Mouse (Mus musculus) lung, postnatal 0 days (tissue): ENCODE results near the gene Rfx1. TPM values are rescaled to one million over a fixed set of nuclear protein-coding genes. Genes with fewer than 3 reads are reported as not detected.
A peak's percentile ranks its signal among the peaks of the same experiment; 100 is the strongest.

Source experiments
- ATAC-seq: fragments of 200-750 bp; cut with Nextera tagmentation; 2 replicates; pipeline ENCODE4 v1.8.0; 2017; ENCODE audit warnings: moderate library complexity
- DNase-seq: peaks from one replicate; pipeline ENCODE4 v3.0.0-alpha.2; 2016; ENCODE audit warnings: low spot score
- H3K27ac ChIP-seq: fragments of 300-500 bp; sonication (generic); 2 replicates; pipeline ENCODE4 v1.5.1; 2014; ENCODE audit warnings: antibody characterized with exemption, mild to moderate bottlenecking, low read length, mixed read lengths
- H3K27me3 ChIP-seq: fragments of 300-500 bp; sonication (generic); replicated peaks from 2 replicates; pipeline ENCODE4 v1.6.1; 2014; ENCODE audit warnings: low read length, mixed read lengths; ENCODE audit not compliant: insufficient read depth
- H3K36me3 ChIP-seq: fragments of 300-500 bp; sonication (generic); 2 replicates; pipeline ENCODE4 v1.6.1; 2014; ENCODE audit warnings: low read length, mixed read lengths; ENCODE audit not compliant: insufficient read depth
- H3K4me1 ChIP-seq: fragments of 300-500 bp; sonication (generic); 2 replicates; pipeline ENCODE4 v1.6.1; 2014; ENCODE audit warnings: antibody characterized with exemption, low read depth, low read length, mixed read lengths; ENCODE audit not compliant: insufficient read depth
- H3K4me2 ChIP-seq: fragments of 300-500 bp; sonication (generic); replicated peaks from 2 replicates; pipeline ENCODE4 v1.6.1; 2014; ENCODE audit warnings: low read depth, mild to moderate bottlenecking, low read length, moderate library complexity, mixed read lengths
- H3K4me3 ChIP-seq: fragments of 300-500 bp; sonication (generic); 2 replicates; pipeline ENCODE4 v1.5.1; 2014; ENCODE audit warnings: low read depth, low read length
- H3K9ac ChIP-seq: fragments of 300-500 bp; sonication (generic); replicated peaks from 2 replicates; pipeline ENCODE4 v1.6.1; 2014; ENCODE audit warnings: low read depth, mild to moderate bottlenecking
- H3K9me3 ChIP-seq: fragments of 300-500 bp; sonication (generic); 2 replicates; pipeline ENCODE4 v1.6.1; 2016; ENCODE audit warnings: low read length, mixed read lengths
- CTCF ChIP-seq: IDR thresholded peaks from 2 replicates; pipeline ENCODE4 v1.5.1; 2016; ENCODE audit warnings: antibody characterized with exemption, mild to moderate bottlenecking
- EP300 ChIP-seq: IDR thresholded peaks from 2 replicates; pipeline ENCODE4 v1.6.1; 2016; ENCODE audit warnings: antibody characterized with exemption, mild to moderate bottlenecking, control low read depth
- WGBS: fragments of 180-500 bp; shearing (Covaris S2); extraction: QIAGEN DNeasy Blood & Tissue Kit; methylation state at CpG from one replicate; pipeline ENCODE4 v1.1.7; 2014; 5-methylcytosine and 5-hydroxymethylcytosine counted together
- polyA plus RNA-seq: library from polyadenylated mRNA; unstranded; fragments of >200 nt; fragmentation: Nextera tagmentation; extraction: Ambion mirVana; gene quantifications from 2 replicates; pipeline ENCODE4 v1.2.1, GENCODE M21; 2015

Rfx1 gene
- polyA plus RNA-seq, 1 experiment from 2014 or later = 5.2 TPM

DNA sequence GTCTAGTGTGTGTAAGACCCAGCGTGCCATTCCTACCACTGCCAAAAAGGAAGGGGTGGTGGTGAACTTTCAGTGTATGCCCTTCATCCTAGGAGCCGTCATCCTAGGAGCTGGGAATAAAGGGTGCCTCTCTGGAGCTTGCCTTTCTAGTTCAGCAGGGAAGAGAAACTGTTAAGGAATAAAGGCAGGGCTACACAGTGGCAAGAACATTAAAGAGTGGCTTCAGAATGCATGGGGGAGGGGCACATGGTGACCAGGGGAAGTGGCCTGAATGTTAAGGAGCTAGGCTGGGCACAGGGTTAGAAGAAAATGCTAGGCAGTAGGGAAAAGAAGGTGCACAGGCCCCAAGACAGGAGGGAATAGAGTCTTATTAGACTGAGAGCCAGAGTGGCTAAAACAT is 3.1 kb downstream of the Rfx1 start:
- no peaks in the 10 kb centered on the region for H3K9me3 ChIP-seq
- TF ChIP-seq CTCF (no peak), EP300 (no peak)
- H3K4me1 ChIP-seq = peaks cover 25% of the 10 kb centered on the region; the same call in 1 of the 2 replicates
- H3K4me2 ChIP-seq = no peak overlapping the region
- no peaks in the 10 kb centered on the region for H3K36me3 ChIP-seq
- H3K27me3 ChIP-seq = no peaks in the 10 kb centered on the region
- H3K4me3 ChIP-seq = no peak overlapping the region
- ATAC-seq = no peak
- H3K27ac ChIP-seq = no peak overlapping the region
- WGBS = 46% methylated on average over 2 of the region's 2 CpGs
- DNase-seq = peak; percentile 47
- no peak overlapping the region for H3K9ac ChIP-seq

DNA sequence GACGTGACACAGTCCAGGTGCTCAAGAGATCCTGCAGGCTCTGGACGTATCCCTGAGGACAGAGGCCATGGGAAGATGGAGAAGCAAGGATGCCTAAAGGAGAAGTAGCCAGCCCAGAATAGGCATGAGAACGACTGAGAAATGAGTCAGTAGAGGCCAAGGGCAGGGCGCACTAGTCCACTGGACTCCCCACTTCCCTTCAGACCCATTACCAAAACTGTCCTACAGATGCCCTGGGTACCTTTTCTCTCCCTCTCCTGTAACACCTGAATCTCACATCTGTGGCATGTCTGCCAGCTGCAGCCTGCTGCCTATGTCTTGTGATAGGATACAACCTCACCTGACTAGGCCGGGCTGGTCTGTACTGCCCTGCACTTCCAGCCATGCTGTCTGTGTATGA is 3.6 kb downstream of the Rfx1 start:
- DNase-seq = no peak
- TF ChIP-seq CTCF (no peak), EP300 (no peak)
- Histone ChIP-seq H3K27ac (no peak overlapping the region), H3K4me3 (no peak overlapping the region), H3K9ac (no peak overlapping the region), H3K9me3 (no peaks in the 10 kb centered on the region), H3K27me3 (no peaks in the 10 kb centered on the region), H3K36me3 (no peaks in the 10 kb centered on the region), H3K4me2 (no peak overlapping the region), H3K4me1 (peaks cover 25% of the 10 kb centered on the region; the same call in 1 of the 2 replicates)
- 77% methylated on average over 5 of the region's 5 CpGs for WGBS
- ATAC-seq = no peak

DNA sequence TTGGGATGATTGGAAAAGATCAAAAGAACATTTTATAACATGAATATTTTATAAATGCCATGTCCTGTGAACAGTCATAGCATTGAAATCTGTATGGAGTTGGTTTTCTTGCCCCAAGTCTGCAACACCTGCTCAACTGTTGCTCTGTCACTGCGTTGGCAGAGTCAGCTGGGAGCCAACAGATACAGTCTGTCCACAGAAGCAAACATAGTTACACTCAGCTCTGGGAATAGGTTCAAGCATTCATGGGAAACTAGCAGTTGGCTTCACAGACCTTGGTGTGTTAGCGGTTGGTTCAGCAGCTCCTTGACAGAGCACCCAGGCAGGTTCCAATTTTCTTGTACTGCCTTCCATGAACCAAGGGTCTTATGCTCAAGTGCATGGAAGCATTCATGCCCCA is 4.0 kb downstream of the Rfx1 start:
- H3K36me3 ChIP-seq = no peaks in the 10 kb centered on the region
- H3K27ac ChIP-seq = no peak overlapping the region
- TF ChIP-seq EP300 = no peak
- no peak for TF ChIP-seq CTCF
- H3K4me3 ChIP-seq = no peak overlapping the region
- DNase-seq = no peak
- no peak overlapping the region for H3K9ac ChIP-seq
- no peaks in the 10 kb centered on the region for H3K27me3 ChIP-seq
- H3K9me3 ChIP-seq = no peaks in the 10 kb centered on the region
- no peak for ATAC-seq
- WGBS = 70% methylated on average over 2 of the region's 2 CpGs
- no peak overlapping the region for H3K4me2 ChIP-seq
- peaks cover 25% of the 10 kb centered on the region; the same call in 1 of the 2 replicates for H3K4me1 ChIP-seq

DNA sequence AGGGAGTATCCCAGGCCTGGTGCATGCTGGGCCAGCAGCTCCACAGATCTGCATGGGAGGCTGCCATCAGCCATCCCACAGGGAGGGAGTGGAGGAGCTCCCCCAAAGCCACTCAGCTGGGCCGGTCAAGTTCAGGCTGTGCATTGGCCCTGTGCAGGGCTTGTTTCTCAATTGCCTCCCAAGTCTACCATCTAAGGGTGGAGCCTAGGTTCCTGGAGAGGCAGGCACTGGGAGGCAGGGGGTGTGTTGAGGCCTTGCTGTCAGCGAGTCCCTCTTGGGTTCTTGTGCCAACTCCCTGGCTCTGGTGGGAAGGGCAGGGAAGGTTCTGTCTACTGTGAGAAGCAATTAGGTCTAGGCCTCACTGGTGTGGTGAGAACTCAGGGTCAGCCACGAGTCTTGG is 5.3 kb downstream of the Rfx1 start:
- H3K9me3 ChIP-seq = no peaks in the 10 kb centered on the region
- TF ChIP-seq CTCF = no peak
- H3K4me2 ChIP-seq = no peak overlapping the region
- no peak overlapping the region for H3K4me3 ChIP-seq
- no peak overlapping the region for H3K27ac ChIP-seq
- no peaks in the 10 kb centered on the region for H3K27me3 ChIP-seq
- H3K9ac ChIP-seq = no peak overlapping the region
- 49% methylated on average over 3 of the region's 3 CpGs for WGBS
- ATAC-seq = no peak
- DNase-seq = peak; percentile 51
- H3K4me1 ChIP-seq = peaks cover 25% of the 10 kb centered on the region; the same call in 1 of the 2 replicates
- no peaks in the 10 kb centered on the region; the same call in 1 of the 2 replicates for H3K36me3 ChIP-seq

DNA sequence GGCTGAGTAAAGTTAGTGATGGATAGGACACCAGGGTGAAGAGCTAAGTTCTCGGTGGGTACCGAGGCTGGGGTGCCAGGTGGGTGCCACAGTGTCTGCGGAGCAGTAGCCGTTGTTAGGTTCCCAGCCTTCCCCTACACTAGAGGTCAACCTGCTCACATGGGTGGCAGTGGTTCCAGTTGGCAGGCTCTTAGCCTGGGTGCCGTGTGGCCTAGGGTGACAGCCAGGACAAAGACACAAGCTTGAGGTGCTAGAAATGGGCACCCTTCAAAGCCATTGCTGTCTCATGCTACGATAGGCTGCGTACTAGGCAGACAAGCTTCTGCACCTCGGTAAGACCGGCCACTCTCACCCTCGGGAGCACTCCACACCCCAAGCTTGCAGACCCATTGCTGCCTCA is 5.7 kb downstream of the Rfx1 start:
- WGBS = 87% methylated on average over 10 of the region's 10 CpGs
- ATAC-seq = no peak

DNA sequence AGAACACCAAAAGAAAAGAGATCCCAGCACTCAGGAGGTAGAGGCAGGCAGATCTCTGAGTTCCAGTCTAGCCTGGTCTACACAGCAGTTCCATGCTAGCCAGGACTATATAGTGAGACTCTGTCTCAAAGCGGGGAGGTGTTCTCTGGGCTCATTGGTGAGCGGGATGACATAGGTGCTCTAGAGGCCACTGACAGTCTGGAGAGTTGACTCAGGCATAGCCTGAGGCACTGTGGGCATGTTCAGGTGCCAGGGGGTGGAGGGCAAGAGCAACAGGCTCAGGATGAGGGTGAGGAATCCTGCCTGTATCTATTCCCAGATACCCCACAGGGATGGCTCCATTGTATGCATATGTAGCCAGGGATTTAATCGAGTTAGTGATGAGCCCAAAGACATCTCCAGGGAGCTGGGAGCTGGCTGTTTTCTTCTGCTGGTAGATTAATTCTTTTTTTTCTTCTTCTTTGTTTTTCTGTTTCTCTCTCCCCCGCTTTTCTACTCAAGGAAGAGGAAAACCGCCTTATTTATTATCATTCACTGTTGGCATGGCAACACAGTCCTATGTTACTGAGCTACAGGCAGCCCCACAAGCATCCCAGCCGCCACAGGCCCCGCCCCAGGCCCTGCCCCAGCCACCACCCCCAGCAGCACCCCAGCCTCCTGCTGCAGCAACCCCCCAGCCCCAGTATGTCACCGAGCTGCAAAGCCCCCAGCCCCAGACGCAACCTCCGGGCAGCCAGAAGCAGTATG is 6.8 kb downstream of the Rfx1 start:
- Histone ChIP-seq H3K9me3 (no peaks in the 10 kb centered on the region), H3K4me1 (peaks cover 18% of the 10 kb centered on the region; the same call in 1 of the 2 replicates), H3K9ac (no peak overlapping the region), H3K4me2 (no peak overlapping the region), H3K36me3 (no peaks in the 10 kb centered on the region; the same call in 1 of the 2 replicates), H3K27me3 (no peaks in the 10 kb centered on the region), H3K4me3 (no peak overlapping the region), H3K27ac (no peak overlapping the region)
- no peak for DNase-seq
- ATAC-seq = no peak
- 67% methylated on average over 10 of the region's 10 CpGs for WGBS
- TF ChIP-seq CTCF (no peak), EP300 (no peak)

More for the DNA sequence above, 5.7 kb downstream of the Rfx1 start:
- no peak overlapping the region for H3K27ac ChIP-seq
- no peaks in the 10 kb centered on the region for H3K9me3 ChIP-seq
- H3K4me1 ChIP-seq = peaks cover 25% of the 10 kb centered on the region; the same call in 1 of the 2 replicates
- H3K4me3 ChIP-seq = no peak overlapping the region
- H3K27me3 ChIP-seq = no peaks in the 10 kb centered on the region
- H3K36me3 ChIP-seq = no peaks in the 10 kb centered on the region; the same call in 1 of the 2 replicates
- H3K4me2 ChIP-seq = no peak overlapping the region
- H3K9ac ChIP-seq = no peak overlapping the region
- no peak for TF ChIP-seq CTCF
- no peak for TF ChIP-seq EP300
- DNase-seq = no peak
